Mouse (Mus musculus) right cerebral cortex, postnatal 4 days (tissue): ENCODE results near the gene Fam208b.

Source experiments
- DNase-seq: peaks from one replicate; pipeline ENCODE4 v3.0.0-alpha.2; 2022

Gene Fam208b

DNA sequence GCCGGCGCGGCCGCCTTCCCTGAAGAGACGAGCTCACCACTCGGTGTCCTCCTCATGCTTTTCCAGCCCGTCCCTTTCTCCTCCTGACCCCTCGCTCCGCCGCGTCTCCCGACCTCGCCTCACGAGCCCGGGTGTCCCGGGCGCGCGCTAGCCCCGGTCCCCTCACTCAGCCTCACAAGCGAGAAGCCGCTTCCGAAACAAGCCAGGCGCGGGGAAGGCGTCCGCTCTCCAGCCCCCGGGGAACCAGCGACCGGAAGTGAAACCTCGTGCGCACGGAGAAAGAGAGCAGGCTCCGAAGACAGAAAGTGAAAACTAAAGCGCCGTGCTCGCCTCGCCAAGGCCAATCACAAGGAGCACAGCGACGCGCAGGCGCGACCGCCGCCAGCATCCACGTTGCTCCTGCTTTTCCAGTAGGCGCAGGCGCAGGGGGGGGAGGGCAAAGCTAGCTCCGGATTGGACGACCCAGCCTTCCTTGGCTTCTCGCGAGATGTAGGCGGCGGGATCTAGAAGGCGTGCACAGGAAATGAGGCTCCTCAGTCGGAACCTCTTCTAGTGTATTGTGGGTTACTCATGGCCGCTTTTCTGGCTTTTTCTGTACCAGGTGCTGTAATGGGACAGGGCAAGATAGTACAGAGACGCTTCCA lies at the start of gene Fam208b:
Gene Fam208b (minus strand): TSS at position 314 of the 644 bp plus-strand sequence.
- peak; percentile 98 for DNase-seq

DNA sequence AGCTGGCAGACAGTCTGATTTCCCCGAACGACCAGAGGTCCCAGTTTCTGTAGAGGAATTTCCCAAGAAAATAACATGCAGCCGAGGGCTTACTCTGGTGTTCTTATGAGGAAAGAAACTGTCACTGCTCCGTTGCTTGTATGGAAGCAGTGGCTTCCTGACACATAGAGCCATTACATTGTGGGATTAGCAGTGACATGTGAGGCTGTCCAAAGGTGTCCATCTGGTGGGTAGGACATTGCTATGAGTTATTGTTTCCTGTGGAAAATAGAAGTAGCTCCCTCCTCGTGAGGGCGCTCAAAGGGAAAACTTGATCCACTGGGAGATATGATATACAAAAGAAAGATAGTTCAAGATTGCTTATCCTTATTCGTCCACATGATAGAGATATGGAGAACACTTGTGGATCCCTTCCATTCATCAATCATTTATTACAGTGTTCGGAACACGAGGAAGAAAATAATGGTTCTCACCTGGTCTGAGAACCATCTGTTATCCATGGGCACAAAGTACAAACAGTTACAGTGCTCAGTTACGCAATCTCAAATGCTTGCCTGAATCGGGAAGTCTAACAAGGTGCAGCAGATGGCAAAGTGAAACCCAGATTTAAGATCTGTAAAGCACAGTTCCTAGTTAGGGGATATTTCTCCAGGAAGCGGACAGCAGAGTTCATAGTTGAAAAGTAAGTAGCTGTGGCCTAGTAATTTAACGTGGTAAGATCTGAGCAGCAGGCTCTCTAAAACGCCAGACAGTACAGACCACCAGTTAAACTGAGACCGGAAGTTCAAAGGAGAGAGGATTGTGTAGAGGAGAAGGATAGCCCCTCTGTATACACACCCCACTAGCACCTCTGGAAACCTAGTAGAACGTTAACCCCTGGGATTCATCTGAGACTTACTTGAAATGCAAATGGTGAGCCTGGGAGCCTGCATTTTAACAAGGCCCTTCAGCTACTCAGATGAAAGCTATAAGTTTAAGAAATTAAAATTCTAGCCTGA lies 48.6 kb upstream of the Fam208b start:
- DNase-seq, result no peak

DNA sequence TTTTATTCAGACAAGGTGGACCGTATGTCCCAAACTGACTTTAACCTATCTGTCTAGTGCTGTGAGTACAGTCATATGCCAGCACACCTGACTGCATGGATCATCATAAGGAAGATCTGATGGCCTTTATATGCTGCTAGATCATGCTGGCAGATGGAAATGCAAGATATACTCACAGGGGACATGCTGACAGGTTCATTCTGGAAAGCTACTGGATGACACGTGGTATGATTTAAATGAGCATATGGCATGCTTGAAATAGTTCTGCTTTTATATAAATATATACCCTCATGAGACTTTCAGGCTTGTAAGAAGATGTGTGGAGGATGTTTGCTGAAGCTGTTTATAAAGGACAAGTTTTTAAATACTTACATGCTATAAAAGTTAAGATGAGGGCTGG lies 43.5 kb upstream of the Fam208b start:
- no peak for DNase-seq

DNA sequence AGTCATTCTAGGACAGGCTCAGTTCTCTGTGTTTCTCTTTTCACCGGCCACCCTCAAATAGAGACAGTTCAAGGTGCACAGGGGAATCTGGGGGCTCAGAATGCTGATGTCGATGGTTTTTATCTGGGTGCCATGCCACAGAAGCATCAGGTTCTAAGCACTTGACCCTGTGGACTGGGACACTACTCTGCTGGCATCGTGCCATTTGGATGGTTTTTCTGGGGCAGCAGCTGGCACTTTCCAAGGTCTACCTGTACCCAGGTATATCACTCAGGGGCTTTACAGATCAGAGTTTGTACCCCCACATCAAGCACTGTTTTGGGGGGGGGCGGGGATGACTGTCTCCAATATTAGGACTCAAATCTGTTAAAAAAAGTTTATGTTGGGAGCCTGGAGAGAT lies 39.7 kb upstream of the Fam208b start:
- no peak for DNase-seq

DNA sequence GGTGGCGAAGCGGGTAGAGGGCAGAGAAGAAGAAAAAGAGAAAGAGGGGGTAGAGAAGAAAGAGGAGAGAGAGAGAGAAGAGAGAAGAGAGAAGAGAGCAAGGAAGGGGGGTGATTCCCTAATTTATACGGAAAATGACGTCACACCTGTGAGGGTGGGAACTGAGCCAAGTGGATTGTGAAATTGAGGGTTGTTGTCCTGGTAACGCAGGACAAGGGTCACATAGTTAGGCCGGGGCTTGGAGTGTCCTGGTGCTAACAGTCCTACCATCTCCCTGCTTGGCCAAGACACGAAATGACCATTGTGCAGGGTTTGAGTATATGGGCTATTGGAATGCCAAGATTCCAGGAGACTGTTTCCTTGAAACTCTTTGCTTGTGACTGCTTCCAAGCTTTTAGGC lies 35.7 kb upstream of the Fam208b start:
- no peak for DNase-seq

DNA sequence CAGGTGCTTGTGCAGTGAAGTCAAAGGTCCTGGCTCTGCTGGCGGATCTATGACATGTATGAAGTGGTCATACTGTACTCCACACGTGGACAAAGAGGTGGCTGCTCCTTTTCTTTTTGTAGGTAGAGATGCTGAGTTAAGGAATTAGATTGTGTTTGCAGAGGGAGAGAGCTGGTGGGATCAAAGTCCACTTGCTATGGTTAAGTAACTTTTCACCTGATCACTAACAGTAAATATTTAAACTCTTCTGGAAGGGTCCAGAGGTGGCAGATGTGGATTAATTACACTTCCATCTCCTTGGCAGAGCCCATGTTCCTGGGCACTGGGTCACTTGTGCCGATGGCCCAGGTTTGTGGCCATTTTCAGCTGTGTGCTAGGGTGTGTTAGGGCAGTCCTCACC lies 35.0 kb upstream of the Fam208b start:
- DNase-seq, result no peak

DNA sequence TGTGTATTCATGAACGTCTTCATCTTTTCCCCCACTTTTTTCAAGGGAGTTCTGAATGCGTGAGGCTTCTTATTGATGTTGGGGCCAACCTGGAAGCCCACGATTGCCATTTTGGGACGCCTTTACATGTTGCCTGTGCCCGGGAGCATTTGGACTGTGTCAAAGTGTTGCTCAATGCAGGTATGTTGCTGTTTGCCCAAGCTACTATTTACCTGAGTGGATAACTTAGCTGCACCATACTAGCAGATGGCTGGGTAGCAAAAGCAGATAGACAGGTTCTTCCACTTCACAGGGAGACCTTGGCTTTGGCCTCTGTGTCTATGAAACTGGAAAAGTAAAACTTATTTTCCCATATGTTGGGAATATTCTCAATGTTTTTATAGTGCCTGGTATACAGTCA lies 34.0 kb upstream of the Fam208b start:
- DNase-seq, result no peak

DNA sequence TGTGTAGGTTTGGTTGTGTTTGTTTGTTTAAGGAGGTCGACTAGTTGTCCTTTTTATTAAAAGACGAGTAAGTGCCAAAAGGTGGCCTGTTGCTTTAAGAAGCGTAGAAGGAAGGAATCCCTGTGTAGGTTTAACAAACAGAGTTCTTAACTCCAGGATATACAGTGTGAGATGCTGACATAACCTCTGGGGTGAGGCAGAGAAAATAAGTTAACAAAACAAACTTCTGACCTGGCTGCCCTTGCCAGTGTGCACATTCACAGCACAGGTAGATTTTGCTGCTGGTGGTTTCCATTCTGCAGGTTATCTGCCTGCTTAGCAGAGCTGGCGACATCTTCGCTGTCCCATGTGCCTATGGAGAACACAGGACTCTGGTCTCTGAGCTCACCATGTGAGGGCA lies 31.6 kb upstream of the Fam208b start:
- DNase-seq, result no peak

DNA sequence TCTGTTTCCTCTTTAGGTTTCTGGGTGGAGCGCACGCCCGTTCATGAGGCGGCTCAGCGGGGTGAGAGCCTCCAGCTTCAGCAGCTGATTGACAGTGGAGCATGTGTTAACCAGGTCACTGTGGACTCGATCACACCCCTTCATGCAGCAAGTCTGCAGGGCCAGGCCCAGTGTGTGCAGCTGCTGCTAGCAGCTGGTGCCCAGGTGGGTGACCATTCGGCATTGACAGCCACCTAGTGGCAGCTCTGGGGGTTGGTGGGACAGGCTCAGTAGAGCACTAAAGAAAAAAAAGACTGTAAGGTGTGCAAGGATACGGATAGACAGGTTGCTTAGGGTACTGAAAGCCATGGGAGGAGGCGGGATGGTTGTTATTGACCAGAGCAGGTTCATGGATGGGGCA lies 31.1 kb upstream of the Fam208b start:
- no peak for DNase-seq

DNA sequence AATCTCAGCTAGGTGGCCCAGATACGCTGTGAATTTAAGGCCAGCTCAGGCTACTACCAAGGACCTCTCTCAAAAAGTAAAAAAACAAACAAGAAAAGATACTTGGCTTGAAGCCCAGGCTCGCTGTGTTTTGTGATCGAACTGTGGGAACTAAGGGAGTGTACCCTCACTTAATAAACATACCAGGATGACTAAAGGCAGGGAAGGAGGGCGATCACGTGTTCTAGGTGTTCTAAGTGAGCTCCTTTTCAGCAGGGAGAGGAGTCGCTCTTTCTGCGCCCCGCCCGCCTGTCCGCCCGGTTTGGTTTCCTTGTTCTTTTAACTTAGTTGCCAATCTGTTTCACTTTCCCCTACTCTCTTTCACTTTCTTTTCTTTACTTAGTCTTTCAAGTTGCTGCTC lies 25.9 kb upstream of the Fam208b start:
- no peak for DNase-seq

DNA sequence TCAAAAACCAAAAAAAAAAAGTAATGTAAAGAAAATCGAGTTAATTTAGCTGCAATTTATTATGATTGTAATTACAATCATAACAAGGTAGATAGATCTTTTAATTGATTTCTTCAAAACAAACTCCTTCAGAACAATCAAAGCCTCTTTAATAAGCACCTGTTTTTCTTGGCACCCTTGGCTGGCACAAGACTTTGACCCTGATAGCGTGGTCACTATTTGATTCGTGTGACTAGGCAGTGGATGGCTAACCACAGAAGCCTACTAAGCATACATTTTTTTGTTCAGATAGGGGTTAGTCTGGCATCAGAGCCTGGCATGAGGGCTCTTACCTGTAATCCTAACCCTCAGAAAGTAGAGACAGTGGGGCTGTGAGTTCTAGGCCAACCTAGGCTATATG lies 24.2 kb upstream of the Fam208b start:
- DNase-seq, result no peak

DNA sequence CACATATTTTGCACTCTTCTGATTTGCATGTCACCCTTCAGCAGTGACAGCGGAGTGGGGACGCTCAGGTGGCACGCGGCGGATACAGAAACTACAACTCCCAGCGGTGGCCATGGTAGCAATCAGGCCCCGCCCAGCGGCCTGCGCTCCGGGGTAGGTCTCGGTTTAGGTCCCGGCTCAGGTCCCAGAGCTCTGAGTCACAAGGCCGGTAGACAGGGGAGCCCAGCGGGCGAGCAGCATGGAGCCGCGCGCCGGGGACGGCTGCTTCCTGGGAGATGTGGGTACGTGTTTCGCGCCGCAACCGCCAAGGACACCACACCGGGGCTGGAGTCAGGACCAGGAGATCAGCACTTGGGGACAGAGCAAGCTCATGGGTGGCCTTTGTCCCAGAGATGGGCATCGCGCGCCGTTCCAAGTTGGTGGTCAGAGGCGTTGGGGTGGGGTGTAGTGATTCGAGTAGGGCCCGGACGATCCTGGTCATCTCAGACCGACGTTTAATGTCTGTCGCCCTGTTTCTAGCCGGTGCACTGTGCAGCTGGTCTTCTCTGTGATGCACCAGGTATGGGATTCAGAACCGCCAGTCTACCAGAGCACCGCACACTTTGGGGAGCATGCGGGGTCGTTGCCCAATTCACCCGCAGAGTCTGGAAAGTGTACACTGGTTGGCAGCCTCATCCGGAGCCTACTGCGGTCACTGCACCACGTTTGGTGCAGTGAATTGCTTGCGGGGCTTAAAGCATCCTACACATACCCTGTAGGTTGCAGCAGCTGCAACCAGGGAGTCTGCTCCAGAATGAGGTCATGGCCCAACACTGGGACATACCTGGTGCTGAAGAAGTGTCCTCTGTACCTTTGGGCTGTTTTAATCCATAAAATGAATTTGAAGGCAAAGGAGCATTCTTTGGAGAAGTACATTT lies 23.2 kb upstream of the Fam208b start, which contains the start of gene Asb13:
Gene Asb13 (plus strand): TSS at position 138 of the 917 bp plus-strand sequence.
- peak; percentile 75 for DNase-seq

DNA sequence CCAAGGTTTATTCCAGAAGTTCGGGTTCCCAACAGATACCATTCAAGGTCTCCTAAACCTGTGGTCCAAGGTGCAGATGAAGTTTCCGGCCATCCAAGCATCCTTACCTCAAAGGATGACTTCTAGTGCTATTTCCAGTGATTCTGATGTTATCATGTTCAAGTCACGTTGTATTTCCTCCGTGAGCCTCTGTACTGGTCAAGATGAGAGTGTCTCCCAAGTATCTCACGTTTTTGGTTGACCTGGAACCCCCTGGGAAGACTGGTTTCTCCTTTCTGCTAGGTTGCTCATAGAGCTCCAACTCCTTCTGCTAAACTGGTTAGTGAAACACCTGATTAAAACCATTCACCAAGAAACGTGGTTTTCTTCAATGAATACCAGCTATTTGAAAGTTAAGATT lies 22.2 kb upstream of the Fam208b start:
- no peak for DNase-seq

DNA sequence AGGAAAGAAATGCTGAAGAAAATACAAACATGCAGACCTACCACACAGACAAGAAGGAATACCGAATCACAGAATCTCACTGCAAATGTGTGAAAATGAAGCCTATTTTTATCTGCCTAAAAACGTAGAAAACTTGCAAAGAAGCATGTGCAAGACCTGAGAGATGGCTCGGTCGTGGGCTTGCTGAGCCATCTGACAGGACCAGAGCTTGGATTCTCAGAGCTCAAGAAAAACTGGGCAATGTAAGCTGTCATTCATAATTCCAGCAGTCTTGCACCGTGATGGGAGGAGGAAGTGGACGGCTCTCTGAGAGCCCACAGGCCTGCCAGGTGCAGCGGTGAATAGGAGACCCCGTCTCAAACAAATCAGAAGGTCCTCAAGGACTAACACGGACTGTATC lies 21.6 kb upstream of the Fam208b start:
- no peak for DNase-seq

DNA sequence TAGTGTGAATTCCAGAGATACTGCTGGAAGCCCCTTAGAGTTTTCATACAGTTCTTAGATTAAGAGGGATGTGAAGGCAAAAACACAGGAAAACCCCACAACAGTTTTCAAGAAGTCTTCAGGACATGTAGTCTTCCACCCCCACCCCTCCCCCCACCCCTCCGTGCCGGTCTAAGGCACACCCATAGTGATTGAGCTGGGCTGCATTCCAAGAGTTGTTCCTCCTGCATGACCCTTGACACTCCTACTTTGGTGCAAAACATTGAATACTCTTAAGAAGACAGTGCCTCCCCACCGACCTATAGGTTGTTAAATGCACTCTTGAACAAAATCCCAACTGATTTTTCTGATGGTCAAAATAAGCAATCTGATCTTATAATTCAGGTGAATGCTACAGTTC lies 17.2 kb upstream of the Fam208b start:
- no peak for DNase-seq

DNA sequence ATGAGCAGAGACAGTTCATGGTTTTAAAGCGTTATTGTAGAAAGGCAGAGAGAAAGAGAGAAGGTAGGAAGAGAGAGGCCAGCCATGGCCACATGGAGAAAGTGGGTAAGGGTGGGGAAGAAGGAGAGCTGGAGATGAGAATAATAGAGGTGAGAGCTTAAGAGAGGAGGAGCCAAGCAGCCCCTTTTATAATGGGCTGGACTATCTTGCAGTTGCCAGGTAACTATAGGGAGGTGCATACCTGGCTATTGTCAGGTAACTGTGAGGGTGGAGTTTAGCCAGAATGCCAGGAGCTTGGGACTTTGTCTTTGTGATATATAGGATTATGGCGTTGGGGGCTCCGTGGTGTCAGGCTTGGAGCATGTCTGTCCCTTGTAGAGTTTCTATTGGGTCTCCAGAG lies 16.2 kb upstream of the Fam208b start:
- DNase-seq, result no peak

DNA sequence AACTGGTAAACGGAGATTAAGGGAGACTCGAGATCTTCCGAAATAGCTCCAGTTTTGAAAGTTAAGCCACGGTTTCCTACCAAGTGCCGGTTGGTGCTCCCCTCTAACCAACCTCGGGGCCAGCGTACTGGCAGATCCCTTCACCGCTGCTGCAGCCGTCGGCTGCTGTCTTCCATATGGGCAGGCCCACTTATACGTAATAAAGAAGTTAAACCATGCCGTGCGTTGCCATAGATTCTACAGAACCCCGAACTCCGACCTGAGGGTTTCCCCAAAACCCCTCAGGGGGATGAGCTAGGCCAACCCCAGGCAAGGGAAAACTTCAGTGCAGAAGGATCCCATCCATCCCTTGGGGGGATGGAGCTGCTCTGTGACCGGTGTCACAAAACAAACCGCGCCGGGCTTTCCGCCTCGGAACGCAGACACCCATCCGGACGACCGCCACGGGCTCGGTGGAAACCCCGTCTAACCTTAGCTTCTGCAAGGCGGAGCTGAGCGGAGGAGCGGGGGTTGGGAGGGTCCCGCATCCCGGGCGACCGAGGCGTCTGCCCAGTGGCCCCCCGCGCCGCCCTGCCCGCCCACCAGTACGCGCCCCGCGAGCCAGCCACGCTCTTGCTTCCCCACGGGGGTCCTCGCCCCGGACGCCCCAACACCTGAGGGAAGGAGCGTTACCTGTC lies 652 bp downstream of the Fam208b start:
- peak; percentile 47 for DNase-seq

DNA sequence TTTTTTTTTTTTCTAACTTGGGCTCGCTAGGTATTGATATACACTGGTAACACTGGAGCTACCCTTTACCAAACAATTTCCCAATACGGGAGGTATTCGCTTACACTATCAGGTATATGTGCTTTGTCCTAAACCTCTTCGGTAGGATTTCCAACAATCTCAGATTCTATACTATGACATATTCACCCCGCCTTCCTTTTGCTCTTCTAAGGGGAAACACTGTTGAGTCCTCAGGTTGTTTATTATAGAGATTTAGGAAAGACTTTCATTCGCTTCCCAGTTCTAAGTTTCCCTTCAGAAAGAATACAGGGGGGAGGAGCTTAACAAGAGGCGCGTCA lies 1.2 kb downstream of the Fam208b start:
- DNase-seq, result no peak

DNA sequence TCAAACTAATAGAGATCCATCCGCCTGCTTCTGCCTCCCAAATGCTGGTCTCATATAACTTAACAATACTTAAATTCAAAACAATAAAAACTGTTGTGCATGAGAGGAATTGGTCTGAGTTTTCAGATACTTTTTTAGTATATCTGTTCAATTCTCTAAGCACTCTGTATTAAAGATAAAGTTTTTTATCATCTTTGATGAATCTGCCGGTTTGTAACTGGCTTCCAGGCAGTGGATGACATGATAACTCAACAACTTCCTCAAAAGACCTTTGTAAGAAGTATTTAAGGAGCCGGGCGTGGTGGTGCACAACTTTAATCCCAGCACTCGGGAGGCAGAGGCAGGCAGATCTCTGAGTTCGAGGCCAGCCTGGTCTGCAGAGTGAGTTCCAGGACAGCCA lies 14.7 kb downstream of the Fam208b start:
- no peak for DNase-seq

DNA sequence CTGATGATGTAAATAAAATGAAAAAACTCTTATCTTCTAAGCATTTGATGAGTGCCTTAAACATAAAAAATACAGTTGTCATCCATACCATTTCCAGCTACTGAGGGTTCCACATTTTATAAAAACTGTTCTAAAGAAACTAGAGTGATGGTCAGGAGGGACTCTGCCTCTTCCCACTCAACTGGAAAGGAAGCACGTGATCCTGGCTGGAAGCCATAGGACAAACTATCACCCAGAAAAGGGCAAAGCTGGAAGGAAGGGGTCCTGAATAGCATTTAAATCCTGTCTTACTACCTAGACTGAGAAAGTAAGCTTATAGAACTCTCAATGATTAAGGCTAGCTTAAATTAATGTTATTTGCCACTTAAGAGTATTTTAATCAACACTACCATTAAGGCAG lies 16.6 kb downstream of the Fam208b start:
- no peak for DNase-seq

DNA sequence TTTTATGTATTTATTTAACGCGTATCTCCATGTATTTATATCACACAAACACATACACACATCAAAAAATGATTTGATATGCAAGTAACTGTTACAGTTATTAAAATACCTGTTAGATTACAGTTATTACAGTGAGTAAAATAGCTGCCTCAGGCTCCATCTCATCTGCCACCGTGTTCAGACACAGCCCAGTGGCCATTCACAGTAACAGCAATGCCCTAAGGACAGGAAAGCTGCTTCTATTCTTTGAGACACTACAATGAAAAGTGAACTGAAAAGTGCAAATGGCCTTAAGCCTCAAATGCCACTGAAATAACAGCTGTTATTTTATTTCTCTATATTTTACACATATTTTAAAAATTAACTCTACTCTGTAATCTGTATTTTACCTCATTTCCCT lies 20.1 kb downstream of the Fam208b start:
- no peak for DNase-seq

DNA sequence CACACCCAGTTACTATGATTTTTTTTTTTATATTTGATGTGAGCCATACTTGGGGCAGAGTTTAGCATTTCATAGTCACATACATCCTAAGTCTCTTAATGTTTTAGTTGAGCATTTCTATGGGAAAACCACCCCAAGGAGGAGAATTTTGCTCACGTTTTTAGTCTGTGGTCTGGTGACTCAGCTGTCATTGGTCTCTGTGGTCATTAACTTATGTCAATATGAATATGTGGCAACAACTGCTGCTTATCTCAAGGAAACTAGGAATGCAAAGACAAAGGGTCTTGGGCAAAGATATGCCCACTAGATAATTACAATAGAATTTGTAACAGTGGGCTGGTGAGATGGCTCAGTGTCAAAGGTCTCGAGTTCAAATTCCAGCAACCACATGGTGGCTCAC lies 47.0 kb downstream of the Fam208b start:
- DNase-seq, result no peak

DNA sequence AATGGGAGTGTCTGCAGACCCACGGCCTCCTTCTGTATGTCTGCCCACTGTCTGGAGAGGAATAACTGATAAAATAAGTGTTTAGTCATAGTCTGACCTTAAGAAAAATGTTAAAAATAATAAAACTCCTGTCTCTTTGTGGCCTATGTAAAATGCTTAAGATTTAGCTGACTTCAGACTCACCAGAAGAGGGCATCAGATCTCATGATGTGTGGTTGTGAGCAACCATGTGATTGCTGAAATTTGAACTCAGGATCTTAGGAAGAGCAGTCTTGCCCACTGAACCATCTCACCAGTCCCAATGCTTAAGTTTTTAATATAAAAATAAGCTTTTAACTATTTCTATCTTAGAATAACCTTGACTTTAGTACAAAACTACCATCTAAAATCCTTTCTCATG lies 47.8 kb downstream of the Fam208b start:
- no peak for DNase-seq
